Mouse (Mus musculus) liver, embryonic 16.5 days (tissue): Measurements from ENCODE around the gene Stard3. TPM values are rescaled to one million over a fixed set of nuclear protein-coding genes. Genes with fewer than 3 reads are reported as not detected.

Experiments
- ATAC-seq: fragments of 200-750 bp; cut with Nextera tagmentation; 2 replicates; pipeline ENCODE4 v1.8.0; 2017; ENCODE audit warnings: low read depth, mild to moderate bottlenecking, moderate number of reproducible peaks, moderate library complexity
- H3K27ac ChIP-seq: fragments of 300-500 bp; sonication (generic); 2 replicates; pipeline ENCODE4 v1.5.1; 2014; ENCODE audit warnings: mild to moderate bottlenecking, low read length
- H3K27me3 ChIP-seq: fragments of 300-500 bp; sonication (generic); 2 replicates; pipeline ENCODE4 v1.6.1; 2014; ENCODE audit warnings: low read depth, low read length, mixed read lengths; ENCODE audit not compliant: control insufficient read depth, insufficient read depth
- H3K36me3 ChIP-seq: fragments of 300-500 bp; sonication (generic); 2 replicates; pipeline ENCODE4 v1.6.1; 2014; ENCODE audit warnings: mild to moderate bottlenecking; ENCODE audit not compliant: control insufficient read depth, insufficient read depth
- H3K4me1 ChIP-seq: fragments of 300-500 bp; sonication (generic); 2 replicates; pipeline ENCODE4 v1.6.1; 2014; ENCODE audit warnings: low read depth, low read length, mixed read lengths; ENCODE audit not compliant: control insufficient read depth
- H3K4me2 ChIP-seq: fragments of 300-500 bp; sonication (generic); 2 replicates; pipeline ENCODE4 v1.6.1; 2014; ENCODE audit warnings: low read depth, low read length, mixed read lengths
- H3K4me3 ChIP-seq: fragments of 300-500 bp; sonication (generic); 2 replicates; pipeline ENCODE4 v1.5.1; 2014; ENCODE audit warnings: low read depth, mild to moderate bottlenecking, low read length
- H3K9ac ChIP-seq: fragments of 300-500 bp; sonication (generic); 2 replicates; pipeline ENCODE4 v1.6.1; 2014; ENCODE audit warnings: low read depth, low read length
- H3K9me3 ChIP-seq: fragments of 300-500 bp; sonication (generic); replicated peaks from 2 replicates; pipeline ENCODE4 v1.6.1; 2016; ENCODE audit warnings: low read length; ENCODE audit not compliant: control insufficient read depth
- WGBS: fragments of 180-500 bp; shearing (Covaris S2); extraction: QIAGEN DNeasy Blood & Tissue Kit; methylation state at CpG from one replicate; pipeline ENCODE4 v1.1.7; 2014; ENCODE audit not compliant: insufficient replicate concordance; 5-methylcytosine and 5-hydroxymethylcytosine counted together
- polyA plus RNA-seq: library from polyadenylated mRNA; unstranded; fragments of >200 nt; fragmentation: Nextera tagmentation; extraction: Ambion mirVana; gene quantifications from 2 replicates; pipeline ENCODE4 v1.2.1, GENCODE M21; 2015

Stard3 gene
- polyA plus RNA-seq, 1 experiment from 2014 or later = 17.3 TPM

DNA sequence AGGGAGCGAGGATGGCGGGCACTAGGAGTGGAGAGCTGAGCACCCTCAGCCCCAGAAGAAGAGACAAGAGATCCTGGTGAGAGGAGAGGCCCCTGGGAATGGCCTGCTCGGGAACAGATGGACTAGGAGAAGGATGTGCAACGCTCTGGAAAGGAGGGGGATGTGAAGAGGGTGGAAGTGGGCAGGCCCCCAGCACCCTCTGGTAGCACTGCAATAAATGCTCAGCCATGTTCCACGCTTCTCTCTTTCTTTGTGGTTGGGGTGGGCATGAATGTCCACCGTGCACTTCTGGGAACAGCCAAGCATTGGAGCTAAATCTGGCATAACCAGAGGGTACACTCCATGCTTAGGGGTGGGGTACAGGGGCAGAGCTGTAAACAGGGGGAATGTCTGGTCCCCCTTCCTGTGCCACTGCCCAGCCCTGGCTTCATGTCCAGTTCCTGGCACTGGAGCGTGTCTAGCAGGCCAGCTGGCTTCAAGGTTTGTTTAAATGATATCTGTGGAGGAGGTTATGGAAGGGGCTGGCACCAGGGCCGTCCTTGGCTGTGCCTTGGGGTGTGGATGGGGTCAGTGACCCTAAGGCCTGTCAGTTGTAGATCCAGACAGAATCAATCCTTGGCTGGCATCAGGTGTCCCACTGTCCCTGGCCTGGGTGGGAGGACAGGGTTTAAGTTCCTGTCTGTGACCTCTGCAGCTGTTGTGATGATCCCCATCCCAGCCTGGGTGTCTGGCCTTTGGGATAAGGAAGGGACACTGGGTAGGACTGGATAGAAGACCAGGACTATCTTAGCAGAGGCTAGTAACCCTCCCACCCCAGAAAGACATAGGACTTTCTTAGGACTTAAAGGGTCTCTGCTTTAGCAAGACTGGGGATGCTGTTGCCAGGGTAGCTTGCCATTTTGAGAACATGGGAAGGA lies 26.8 kb downstream of the Stard3 start:
- no peaks in the 10 kb centered on the region; the same call in 1 of the 2 replicates for H3K36me3 ChIP-seq
- WGBS = 54% methylated on average over 8 of the region's 8 CpGs
- no peak overlapping the region for H3K4me2 ChIP-seq
- H3K9me3 ChIP-seq = no peaks in the 10 kb centered on the region
- ATAC-seq = no peak
- peaks cover 44% of the 10 kb centered on the region for H3K27me3 ChIP-seq
- H3K9ac ChIP-seq = no peak overlapping the region
- no peaks in the 10 kb centered on the region for H3K4me1 ChIP-seq
- no peak overlapping the region for H3K4me3 ChIP-seq
- no peak overlapping the region for H3K27ac ChIP-seq

DNA sequence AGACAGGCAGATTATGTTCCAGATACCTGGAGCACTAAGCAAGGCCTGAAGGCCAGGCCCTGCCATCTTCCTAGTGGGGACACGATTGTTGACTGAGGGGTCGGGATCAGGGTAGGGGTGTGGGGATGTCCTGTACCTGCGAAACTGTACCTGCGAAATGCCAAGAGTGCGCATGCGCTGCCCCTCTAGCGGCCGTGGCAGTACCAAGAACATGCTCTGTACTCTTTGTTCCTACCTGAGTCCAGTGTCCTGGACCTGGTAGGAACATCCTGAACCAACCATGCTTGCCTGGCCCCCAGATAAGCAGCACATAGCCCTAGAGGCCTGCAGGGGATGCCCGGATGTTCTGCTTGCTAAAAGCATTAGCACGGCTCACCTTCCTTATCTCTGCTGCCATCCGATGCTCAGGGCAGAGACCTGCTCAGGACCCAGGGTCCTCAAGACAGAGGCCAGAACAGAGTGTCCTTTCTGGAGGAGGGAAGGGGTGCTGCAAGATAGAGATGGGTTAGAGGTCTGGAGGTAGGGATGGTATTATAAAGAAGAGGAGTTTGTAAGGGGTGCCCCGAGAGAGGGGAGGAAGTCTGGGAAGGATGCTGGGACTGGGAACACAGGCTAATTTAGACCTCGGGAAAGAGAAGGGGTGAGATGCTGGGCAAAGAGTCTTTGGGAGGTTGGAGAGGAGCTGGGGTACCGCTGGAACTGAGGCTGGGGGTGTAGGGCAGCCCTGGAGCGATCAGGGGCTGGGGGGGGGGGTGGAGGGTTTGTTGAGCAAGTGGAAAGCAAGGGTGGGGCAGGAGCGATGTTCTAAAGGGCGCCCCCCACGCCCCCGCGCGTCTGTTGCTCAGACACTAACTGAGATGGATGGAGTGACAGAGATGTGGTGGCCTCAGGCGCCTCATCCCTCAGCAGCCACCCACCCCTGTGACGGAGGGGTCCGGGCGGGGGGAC lies 27.7 kb downstream of the Stard3 start, which contains the start of gene Pnmt:
Gene Pnmt (plus strand): TSS at position 813 of the 948 bp plus-strand sequence.
- ATAC-seq = no peak
- Histone ChIP-seq H3K4me3 (no peak within 1 kb of the TSS), H3K36me3 (no peaks in the 10 kb centered on the region), H3K27me3 (peaks cover 44% of the 10 kb centered on the region), H3K4me2 (no peak within 1 kb of the TSS), H3K4me1 (no peaks in the 10 kb centered on the region), H3K27ac (no peak within 1 kb of the TSS), H3K9me3 (no peaks in the 10 kb centered on the region), H3K9ac (no peak within 1 kb of the TSS)
- WGBS = 39% methylated on average over 25 of the region's 25 CpGs

DNA sequence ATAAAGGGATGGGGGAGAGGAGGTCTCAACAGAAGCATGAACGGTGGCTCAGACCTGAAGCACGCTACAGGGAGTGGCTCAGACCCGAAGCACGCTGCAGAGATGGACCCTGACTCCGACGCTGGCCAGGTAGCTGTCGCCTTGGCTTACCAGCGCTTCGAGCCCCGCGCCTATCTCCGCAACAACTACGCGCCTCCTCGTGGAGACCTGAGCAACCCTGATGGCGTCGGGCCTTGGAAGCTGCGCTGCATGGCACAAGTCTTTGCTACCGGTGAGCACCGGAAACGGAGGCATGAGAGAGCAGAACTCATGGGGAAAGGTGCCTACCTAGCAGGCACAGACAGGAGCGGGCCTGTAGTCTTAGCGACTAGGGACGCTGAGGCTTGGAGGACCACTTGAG lies 28.4 kb downstream of the Stard3 start:
- Histone ChIP-seq H3K27ac (no peak overlapping the region), H3K4me3 (no peak overlapping the region), H3K4me2 (no peak overlapping the region), H3K4me1 (no peaks in the 10 kb centered on the region), H3K9ac (no peak overlapping the region), H3K27me3 (peaks cover 44% of the 10 kb centered on the region), H3K9me3 (no peaks in the 10 kb centered on the region), H3K36me3 (no peaks in the 10 kb centered on the region)
- WGBS = 15% methylated on average over 24 of the region's 24 CpGs
- ATAC-seq = no peak

DNA sequence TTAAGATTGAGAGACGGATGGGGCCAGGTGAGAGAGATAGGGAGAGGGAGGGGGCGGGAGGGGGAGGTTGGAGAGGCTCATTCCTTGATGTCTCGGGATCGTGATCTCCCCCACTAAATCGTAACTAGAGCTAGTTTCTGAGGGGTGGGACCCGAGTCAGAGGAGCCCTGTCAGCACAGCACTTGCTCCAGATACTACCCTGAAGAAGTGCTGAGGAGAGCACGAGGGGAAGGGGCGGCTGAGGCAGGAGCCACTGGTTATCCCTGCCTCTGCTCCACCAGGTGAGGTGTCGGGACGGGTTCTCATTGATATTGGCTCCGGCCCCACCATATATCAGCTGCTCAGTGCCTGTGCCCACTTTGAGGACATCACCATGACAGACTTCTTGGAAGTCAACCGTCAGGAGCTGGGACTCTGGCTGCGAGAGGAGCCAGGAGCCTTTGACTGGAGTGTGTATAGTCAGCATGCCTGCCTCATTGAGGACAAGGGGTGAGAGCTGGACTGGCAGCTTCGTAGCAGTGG lies 28.9 kb downstream of the Stard3 start:
- H3K4me3 ChIP-seq = no peak overlapping the region
- peaks cover 44% of the 10 kb centered on the region for H3K27me3 ChIP-seq
- H3K4me2 ChIP-seq = no peak overlapping the region
- no peaks in the 10 kb centered on the region for H3K36me3 ChIP-seq
- 49% methylated on average over 14 of the region's 14 CpGs for WGBS
- peaks cover 2% of the 10 kb centered on the region for H3K4me1 ChIP-seq
- H3K27ac ChIP-seq = no peak overlapping the region
- H3K9ac ChIP-seq = no peak overlapping the region
- no peaks in the 10 kb centered on the region for H3K9me3 ChIP-seq
- no peak for ATAC-seq

DNA sequence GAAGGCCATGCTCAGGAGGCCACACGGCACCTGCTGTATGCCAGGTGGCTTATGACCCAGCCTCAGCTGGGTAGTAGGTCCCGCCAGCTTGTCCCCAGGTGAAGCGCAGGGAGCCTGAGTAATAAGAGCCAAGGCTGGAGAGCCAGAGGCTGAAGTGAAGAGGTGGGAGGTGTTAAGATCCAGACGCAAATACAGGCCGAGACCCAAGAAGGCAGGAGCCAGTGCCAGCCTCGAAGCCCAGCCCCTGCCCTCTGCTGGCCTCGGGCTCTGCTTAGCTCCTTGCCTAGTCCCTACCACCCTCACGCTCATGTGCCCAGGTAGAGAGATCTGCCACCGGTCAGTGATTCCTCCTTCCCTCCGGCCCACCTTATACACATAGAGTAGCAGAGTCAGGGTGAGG lies 30.1 kb downstream of the Stard3 start:
- Histone ChIP-seq H3K27me3 (peaks cover 44% of the 10 kb centered on the region), H3K9ac (no peak overlapping the region), H3K4me1 (peaks cover 14% of the 10 kb centered on the region), H3K9me3 (no peaks in the 10 kb centered on the region), H3K4me3 (no peak overlapping the region), H3K27ac (no peak overlapping the region), H3K36me3 (no peaks in the 10 kb centered on the region), H3K4me2 (no peak overlapping the region)
- 59% methylated on average over 10 of the region's 10 CpGs for WGBS
- ATAC-seq = no peak

DNA sequence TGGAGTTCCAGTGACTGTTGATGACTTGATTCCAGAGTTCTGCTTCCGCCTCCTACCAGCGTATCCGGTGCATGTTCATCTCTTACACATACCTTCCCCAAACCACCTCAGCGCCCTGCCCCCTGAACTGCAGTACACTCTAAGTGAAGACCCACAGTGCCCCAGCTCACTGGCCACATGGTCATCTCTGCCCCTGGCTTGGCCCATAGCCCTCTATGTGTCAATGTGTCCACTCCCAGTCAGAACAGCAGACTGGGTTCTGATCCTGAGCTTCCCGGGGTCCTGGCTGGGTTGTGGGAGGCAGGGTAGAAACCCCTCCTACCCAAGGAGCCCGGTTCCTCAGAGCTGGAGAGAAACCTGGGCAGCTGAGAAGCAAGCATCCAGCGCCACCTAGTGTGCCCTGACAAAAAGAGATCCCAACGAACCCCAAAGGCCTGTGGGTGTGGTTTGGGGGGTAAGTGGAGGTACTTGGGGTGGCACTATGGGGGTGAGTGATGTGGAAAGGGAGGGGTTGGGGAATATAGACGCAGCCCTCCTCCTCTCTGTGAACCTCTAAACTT lies 31.1 kb downstream of the Stard3 start:
- peaks cover 39% of the 10 kb centered on the region for H3K27me3 ChIP-seq
- ATAC-seq = no peak
- 20% methylated on average over 9 of the region's 9 CpGs for WGBS

DNA sequence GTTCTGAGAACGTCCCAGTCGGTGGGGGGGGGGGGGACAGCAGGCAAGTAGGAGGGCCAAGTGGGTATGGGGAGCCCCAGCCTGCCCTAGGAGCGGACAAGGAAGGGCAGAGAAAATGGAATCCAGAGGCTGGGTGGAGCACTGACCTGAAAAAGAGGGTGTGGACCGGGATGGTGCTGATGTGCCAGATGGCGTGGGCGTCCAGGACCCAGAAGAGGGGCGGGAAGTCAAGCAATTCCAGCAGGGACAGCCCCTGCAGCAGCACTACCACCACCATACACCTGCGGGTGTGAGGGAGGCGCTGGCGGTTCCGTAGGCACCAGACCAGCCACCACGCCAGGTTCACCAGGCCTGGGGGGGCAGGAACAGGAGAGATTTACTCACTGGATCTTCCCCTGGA lies 32.0 kb downstream of the Stard3 start:
- H3K27me3 ChIP-seq = peaks cover 32% of the 10 kb centered on the region
- H3K27ac ChIP-seq = no peak overlapping the region
- no peak overlapping the region for H3K4me2 ChIP-seq
- H3K36me3 ChIP-seq = no peaks in the 10 kb centered on the region
- H3K9me3 ChIP-seq = no peaks in the 10 kb centered on the region
- H3K4me1 ChIP-seq = peaks cover 33% of the 10 kb centered on the region
- WGBS = 71% methylated on average over 12 of the region's 12 CpGs
- no peak for ATAC-seq
- no peak overlapping the region for H3K4me3 ChIP-seq
- H3K9ac ChIP-seq = no peak overlapping the region

More for the DNA sequence above, 31.1 kb downstream of the Stard3 start:
- H3K9me3 ChIP-seq = no peaks in the 10 kb centered on the region
- no peak overlapping the region for H3K4me2 ChIP-seq
- no peak overlapping the region for H3K4me3 ChIP-seq
- H3K9ac ChIP-seq = no peak overlapping the region
- H3K27ac ChIP-seq = no peak overlapping the region
- no peaks in the 10 kb centered on the region for H3K36me3 ChIP-seq
- peaks cover 24% of the 10 kb centered on the region for H3K4me1 ChIP-seq

DNA sequence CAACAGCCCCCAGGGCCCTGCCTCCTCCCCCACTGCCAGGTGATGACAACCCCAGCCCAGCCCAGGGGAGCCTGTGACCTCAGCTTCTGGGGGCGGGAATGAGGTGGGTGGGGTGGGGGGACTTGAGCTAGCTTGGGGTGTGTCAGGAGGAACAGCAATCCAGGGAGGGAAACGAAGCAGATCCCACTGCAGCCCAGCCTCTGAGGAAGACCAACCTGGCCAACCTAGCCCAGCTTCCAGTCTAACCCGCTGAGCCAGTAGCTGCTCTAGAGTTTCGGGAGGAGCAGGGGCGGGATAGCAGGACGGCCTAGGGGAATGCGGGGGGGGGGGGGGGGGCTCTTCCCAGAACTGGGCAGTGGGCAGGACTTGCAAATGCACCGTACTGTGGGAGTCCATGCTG lies 33.9 kb downstream of the Stard3 start:
- H3K4me2 ChIP-seq = peak overlapping the region; percentile 54; the same call in 1 of the 2 replicates
- H3K27ac ChIP-seq = peak overlapping the region; percentile 88

More for the DNA sequence above, 33.9 kb downstream of the Stard3 start:
- Histone ChIP-seq H3K36me3 (no peaks in the 10 kb centered on the region), H3K4me3 (no peak overlapping the region), H3K9ac (no peak overlapping the region), H3K27me3 (peaks cover 13% of the 10 kb centered on the region), H3K9me3 (no peaks in the 10 kb centered on the region), H3K4me1 (peaks cover 35% of the 10 kb centered on the region)
- WGBS = 40% methylated on average over 8 of the region's 8 CpGs
- no peak for ATAC-seq
